Mouse (Mus musculus) gastrocnemius, adult 2 months (tissue): ENCODE data around the gene Sgsm2. TPM values are rescaled to one million over a fixed set of nuclear protein-coding genes. Genes with fewer than 3 reads are reported as not detected.
A peak's percentile ranks its signal among the peaks of the same experiment; 100 is the strongest.

ENCODE experiments used
- DNase-seq: peaks from one replicate; pipeline ENCODE4 v3.0.0; 2022
- H3K27ac ChIP-seq: fragments of 200-600 bp; 2 replicates; pipeline ENCODE4 v1.8.1; 2022; ENCODE audit warnings: mild to moderate bottlenecking
- H3K4me3 ChIP-seq: fragments of 200-600 bp; 2 replicates; pipeline ENCODE4 v1.8.1; 2022; ENCODE audit warnings: mild to moderate bottlenecking, moderate library complexity
- CTCF ChIP-seq: fragments of 200-600 bp; IDR thresholded peaks from 2 replicates; pipeline ENCODE4 v1.8.1; 2022; ENCODE audit warnings: antibody characterized with exemption, mild to moderate bottlenecking, moderate library complexity
- intact Hi-C: fragments of 180-260 bp; cut with DNase I; formaldehyde crosslinking; loops from one replicate; pipeline ENCODE4 v1.15.1; 2025
- total RNA-seq, 2 experiments: library from RNA; stranded (reverse); gene quantifications; 2 replicates each; pipeline ENCODE4 v1.2.3; 2021

Sgsm2 gene
- total RNA-seq, 2 experiments from 2014 or later, result 2.1 TPM

DNA sequence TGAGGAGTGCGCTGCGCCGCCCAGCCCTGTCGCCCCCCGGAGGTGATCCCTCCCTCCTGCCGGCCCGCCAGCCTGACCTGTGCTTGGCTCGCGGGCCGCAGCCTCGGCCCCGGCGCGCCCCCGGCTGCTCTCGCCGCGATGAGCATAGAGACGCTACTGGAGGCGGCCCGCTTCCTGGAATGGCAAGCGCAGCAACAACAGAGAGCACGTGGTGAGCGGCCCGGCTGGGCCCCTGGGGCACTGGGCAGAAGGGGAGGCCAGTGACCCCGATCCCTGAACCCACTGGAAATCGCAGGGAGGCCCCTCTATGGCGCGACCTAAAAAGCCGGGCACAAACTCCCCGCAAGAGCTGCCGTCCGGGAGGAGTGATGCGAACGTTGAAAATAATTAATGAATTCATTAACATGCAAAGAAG, 65.7 kb downstream of the Sgsm2 start:
- H3K27ac ChIP-seq, result peak overlapping the region; percentile 99
- peak; percentile 80 for DNase-seq
- intact Hi-C loops, result loop anchor here (5.0 kb wide), 1 partner anchor 179 kb away; no protein-coding TSS in a partner anchor
- TF ChIP-seq CTCF, result no peak
- peak overlapping the region; percentile 95 for H3K4me3 ChIP-seq

DNA sequence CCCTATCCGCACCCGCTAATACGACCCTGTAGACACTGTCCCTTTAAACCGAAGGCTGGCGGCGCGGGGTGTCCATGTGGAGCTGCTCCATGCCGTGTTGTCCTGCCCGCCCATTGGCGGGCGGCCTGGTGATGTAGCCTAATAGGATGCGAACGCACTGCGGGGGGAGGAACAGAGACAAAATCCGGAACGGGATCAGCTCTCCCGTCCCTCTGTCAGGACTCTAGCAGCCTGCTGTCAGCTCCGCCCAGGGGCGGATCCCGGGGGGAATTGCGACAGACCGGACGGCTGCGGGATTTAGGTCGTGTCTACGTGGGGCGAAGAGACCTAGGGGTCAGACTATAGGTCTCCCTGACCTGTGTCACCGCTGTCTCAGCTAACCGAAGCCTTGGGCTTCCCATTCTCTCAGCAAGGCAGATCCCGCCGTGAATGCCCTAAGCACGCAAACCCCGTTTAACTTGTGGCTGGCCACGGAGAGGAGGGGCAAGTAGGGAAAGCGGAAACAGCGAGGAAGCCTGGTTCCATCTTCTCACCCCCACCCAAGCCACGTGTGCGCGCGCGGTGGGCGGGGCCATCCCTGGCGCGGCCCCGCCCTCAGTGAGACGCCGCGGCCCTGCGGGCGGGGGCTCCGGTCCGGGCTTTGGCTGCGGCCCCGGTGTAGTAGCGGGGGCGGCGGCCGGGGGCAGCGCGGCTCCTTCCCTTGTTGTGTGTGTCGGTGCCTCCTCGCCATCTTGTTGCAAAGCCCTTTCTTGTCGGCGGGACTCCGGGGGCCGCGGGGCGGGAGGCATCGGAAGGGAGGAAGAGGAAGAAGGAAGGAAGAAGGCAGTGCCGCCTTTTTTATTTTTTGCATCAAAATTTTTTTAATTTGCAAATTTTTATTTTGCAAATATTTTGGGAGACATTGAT, 66.4 kb downstream of the Sgsm2 start, which contains the start of gene Mnt:
Gene Mnt (plus strand): TSS at position 665 of the 906 bp plus-strand sequence.
- DNase-seq, result peak; percentile 100
- TF ChIP-seq CTCF, result peak; percentile 24; the same call in 1 of the 2 replicates
- intact Hi-C loops, result loop anchor here (1.0 to 5.0 kb wide), 2 partner anchors 8 to 178 kb away; no protein-coding TSS in a partner anchor
- peak within 1 kb of the TSS; percentile 95 for H3K4me3 ChIP-seq
- peak within 1 kb of the TSS; percentile 99 for H3K27ac ChIP-seq

DNA sequence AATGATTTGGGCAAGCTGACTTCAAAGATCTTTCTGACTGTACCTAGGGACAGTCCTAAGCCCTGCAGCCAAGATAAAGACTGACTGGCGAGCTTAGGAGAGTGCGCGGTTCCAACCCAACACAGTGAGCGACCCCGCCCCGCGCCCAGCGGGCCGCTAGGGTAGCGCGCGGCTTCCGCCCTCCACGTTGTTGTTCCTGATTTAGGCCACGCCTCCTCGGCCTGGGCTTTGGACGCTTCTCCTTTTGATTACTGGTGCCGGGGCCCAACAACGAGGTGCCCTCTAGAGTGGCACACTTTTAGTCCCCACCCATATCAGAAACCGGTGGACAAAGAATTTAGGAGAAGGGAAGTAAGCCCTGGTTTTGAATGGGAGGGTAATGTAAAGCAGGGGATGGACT, 67.0 kb downstream of the Sgsm2 start:
- peak; percentile 35 for TF ChIP-seq CTCF
- Histone ChIP-seq H3K27ac (peak overlapping the region; percentile 99), H3K4me3 (peak overlapping the region; percentile 95)
- DNase-seq, result peak; percentile 91
- intact Hi-C loops, result loop anchor here (1.0 to 5.0 kb wide), 2 partner anchors 8 to 178 kb away; no protein-coding TSS in a partner anchor

DNA sequence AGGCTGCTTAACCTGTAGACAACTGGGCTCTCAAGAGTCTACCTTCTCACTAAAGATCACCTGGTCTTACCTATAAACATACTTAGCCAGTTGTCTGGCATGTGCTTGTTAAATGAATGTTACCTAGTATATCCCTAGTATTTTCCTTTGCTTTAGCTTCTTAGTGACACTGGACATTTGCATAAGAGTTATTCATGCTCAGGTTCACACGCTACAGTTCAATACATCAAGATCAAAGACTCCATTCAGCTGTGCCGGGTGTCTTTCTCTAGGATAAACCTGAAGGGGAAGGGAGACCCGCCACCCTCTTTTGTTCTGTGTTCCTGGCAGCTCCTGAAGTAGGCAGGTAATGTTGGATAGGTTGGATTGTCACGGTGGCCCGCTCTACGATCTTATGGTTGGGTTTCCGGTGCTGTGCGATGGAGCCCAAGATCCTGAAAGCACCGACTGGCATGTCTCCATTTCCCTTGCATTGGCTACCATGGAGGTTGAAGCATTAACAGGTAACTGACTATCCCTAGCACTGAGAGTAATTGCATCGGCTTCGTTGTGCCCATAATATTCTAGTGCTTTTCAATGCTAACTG, 67.8 kb downstream of the Sgsm2 start:
- H3K4me3 ChIP-seq, result peak overlapping the region; percentile 95
- no peak for DNase-seq
- no peak for TF ChIP-seq CTCF
- H3K27ac ChIP-seq, result peak overlapping the region; percentile 99
- intact Hi-C loops, result no loop called here

DNA sequence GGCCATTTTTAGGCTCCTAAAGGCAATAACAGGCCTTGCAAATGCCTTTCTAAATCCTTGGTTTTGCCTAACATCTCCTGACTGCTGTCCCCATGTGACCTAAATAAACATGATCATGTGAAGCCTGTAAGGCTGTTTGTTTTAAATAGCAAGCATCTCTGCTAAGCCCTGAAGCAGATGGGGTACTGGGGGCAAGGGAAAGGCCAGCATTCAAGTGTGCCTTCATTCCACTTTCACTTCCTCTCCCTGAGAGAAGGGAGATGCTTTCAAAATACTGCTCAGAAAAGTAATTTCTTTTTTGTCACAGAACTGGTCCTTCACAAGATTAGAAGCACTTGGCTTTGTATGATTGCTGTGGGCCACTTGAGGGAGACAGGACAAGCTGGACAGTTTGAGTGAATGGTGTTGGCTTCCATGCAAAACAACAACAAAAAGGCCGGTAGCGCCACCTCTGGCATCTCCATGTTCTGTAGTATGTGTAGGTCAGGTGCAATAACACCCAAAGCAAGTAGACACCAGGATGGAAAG, 68.4 kb downstream of the Sgsm2 start:
- Histone ChIP-seq H3K27ac (peak overlapping the region; percentile 99), H3K4me3 (no peak overlapping the region)
- intact Hi-C loops, result no loop called here
- no peak for DNase-seq
- TF ChIP-seq CTCF, result no peak

DNA sequence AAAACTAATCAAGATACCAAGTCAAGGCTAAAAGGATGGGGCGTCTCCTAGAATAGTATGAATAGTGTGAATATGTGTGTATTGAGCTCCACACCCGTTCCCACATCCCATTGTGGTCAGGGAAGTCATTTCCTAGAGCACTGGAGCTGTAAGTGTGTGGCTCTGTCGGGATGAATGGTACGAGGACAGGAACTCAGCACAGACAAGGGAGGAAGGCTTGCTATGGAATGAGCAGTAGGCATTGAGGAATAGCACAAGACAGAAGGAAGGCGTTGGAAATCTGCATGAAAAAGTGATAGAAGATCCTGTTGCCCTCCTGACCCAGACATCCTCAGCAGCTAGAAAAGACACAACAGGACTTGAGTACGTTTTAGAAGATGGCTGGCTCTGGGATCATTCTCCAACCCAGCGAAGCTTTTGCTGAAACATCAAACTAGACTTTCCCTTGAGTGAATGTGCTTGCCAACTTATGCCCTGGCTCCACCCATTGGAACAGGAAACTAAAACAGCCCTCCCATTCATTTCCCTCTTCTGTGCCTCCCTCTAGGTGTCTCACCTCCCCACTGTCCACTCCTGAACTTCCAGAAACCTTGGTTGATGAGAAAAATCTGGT, 69.0 kb downstream of the Sgsm2 start:
- intact Hi-C loops, result no loop called here
- Histone ChIP-seq H3K27ac (peak overlapping the region; percentile 99), H3K4me3 (no peak overlapping the region)
- TF ChIP-seq CTCF, result no peak
- no peak for DNase-seq

DNA sequence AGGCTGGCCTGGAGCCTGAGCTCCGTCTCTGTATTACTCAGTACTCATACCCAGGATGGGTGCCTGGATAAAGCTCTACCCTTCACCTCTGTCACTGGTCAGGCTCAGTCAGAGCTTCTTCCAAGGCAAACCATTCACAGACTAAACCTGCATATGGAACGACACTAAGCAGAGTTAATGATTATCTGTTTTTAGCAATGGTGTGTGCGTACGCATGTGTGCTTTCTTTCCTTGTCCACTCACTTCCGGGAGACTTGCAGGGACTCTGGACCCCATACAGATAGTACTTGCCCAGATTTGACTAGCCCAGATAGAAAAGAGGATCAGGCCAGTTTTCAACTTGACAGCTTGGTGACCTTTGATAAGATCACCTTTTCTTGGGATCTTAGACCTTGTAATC, 70.2 kb downstream of the Sgsm2 start:
- 0 out of 2 replicates have a peak overlapping the region, but pooled peaks have one; percentile 24 for H3K27ac ChIP-seq
- intact Hi-C loops, result no loop called here

DNA sequence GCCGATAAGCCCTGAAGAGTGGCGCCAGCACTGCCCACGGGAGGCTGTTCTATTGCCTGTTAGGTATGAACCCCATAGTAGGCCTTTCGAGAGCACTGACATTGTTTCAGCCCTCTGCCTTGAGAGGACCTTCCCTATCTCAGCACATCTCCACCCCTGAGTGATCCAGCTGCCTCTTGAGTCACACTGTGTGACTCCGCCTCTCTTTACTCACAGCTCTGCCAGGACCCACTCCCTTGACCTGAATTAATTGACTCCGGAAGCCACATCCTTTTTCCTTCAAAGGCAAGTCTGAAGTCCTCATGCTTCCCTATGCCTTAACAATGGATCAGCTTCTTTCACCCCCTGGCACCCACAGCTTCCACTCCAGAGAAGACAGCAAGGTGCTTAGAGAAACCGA, 70.7 kb downstream of the Sgsm2 start:
- no peak for TF ChIP-seq CTCF
- H3K27ac ChIP-seq, result 0 out of 2 replicates have a peak overlapping the region, but pooled peaks have one; percentile 24
- no peak overlapping the region for H3K4me3 ChIP-seq
- DNase-seq, result peak; percentile 29
- intact Hi-C loops, result no loop called here

More for the DNA sequence above, 70.2 kb downstream of the Sgsm2 start:
- TF ChIP-seq CTCF, result no peak
- no peak overlapping the region for H3K4me3 ChIP-seq
- no peak for DNase-seq

DNA sequence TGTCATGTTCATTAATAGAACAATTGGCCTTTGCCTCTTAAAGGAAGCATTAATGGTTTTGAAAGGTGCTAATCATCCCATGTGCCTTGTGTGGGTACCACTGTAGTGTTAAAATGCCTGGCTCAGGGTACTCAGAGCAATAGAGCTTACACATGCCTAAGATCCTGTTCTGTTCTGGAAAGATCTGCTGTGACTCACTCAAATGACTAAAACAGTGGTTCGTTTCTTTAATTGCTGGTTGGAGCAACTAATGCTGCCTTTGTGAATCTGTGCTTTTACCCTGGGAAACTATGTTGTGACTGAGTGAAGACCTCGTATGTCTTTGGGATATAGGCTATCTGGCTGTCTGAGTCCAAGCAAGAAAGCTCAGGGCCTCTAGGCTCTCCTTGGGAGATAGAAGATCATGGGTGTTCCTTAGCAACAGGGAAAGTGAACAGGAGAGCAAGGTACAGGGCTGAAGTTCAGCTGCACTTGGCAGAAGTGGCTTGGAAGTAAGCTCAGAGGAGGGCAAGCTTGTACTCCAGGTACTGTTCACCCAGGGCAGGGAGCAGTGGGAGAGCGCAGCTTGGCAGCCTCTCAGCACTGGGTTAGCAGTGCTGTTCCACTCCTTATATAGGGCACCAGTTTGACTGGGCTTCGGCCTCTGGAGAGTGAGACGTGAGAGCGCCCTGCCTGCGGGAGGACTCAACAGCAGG, 74.0 kb downstream of the Sgsm2 start:
- Histone ChIP-seq H3K27ac (peak overlapping the region; percentile 50), H3K4me3 (no peak overlapping the region)
- peak; percentile 31 for DNase-seq
- TF ChIP-seq CTCF, result no peak
- intact Hi-C loops, result loop anchor here (1.0 kb wide), 1 partner anchor 24 kb away; no protein-coding TSS in a partner anchor

DNA sequence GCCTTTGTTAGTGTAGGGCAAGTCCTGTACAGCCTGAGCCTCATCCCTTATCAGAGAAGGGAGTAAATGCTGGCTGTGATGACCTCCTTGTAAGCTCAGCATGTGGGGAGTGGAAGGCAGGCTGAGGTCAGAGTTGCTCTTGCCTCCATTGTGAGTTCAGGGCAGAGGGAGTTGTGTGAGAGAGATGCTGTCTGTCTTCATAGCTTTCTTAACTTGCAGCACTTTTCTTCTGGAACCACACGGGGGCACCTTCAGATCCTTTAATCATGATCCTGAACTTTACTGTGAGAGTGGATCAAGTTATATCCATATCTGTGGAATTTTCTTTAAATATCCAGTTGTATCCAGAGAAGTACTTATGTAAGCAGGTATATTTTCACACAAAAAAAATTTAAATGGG, 75.4 kb downstream of the Sgsm2 start:
- DNase-seq, result peak; percentile 28
- intact Hi-C loops, result no loop called here

DNA sequence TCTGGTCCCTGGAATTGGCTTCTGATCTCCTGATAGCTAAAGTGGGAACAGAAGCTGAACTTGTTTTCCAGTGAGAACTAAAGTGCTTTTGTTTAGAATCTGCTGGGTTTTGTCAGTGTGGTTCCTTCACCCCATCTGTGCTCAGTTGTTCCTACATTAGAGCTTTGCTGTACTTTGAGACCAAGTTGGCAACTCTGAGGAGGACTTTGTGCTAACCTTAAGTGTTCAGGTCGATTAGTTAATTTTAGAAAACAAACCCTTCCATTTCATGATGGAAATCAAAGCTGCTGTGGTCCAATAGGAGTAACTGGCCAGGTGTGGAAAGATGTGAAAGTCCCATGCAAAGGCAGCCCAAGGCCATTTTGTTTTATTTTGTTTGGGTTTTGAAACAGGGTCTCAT, 75.9 kb downstream of the Sgsm2 start:
- H3K27ac ChIP-seq, result no peak overlapping the region
- DNase-seq, result no peak
- intact Hi-C loops, result no loop called here
- no peak overlapping the region for H3K4me3 ChIP-seq
- no peak for TF ChIP-seq CTCF

More for the DNA sequence above, 75.4 kb downstream of the Sgsm2 start:
- no peak overlapping the region for H3K4me3 ChIP-seq
- no peak overlapping the region for H3K27ac ChIP-seq
- peak; percentile 66 for TF ChIP-seq CTCF

DNA sequence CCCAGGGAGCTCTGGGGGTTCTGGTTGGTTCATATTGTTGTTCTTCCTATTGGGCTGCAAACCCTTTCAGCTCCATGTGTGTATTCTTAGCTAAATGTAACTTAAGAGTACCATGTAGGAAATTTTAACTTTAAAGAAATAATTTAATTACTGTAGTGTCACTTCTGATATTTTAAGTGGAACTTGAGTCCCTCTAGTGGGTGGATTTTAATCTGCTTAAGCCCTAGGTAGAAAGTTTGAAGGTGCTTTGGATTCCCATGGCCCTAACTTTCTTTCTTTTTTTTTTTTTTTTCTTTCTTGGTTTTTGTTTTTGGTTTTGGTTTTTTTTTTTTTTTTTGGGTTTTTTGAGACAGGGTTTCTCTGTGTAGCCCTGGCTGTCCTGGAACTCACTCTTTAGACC, 81.1 kb downstream of the Sgsm2 start:
- no peak for DNase-seq
- H3K27ac ChIP-seq, result no peak overlapping the region
- TF ChIP-seq CTCF, result peak; percentile 40
- no peak overlapping the region for H3K4me3 ChIP-seq
- intact Hi-C loops, result loop anchor here (5.0 kb wide), 1 partner anchor 183 kb away; no protein-coding TSS in a partner anchor
